Mouse (Mus musculus) midbrain, embryonic 15.5 days (tissue): ENCODE measurements around the gene Bhlhe40. TPM values are rescaled to one million over a fixed set of nuclear protein-coding genes. Genes with fewer than 3 reads are reported as not detected.

Source experiments
- ATAC-seq: fragments of 200-750 bp; cut with Nextera tagmentation; replicated peaks from 2 replicates; pipeline ENCODE4 v1.8.0; 2017; ENCODE audit warnings: moderate TSS enrichment
- H3K27ac ChIP-seq: fragments of 300-500 bp; sonication (generic); 2 replicates; pipeline ENCODE4 v1.5.1; 2015; ENCODE audit warnings: mild to moderate bottlenecking, inconsistent platforms
- H3K27me3 ChIP-seq: fragments of 300-500 bp; sonication (generic); replicated peaks from 2 replicates; pipeline ENCODE4 v1.6.1; 2015; ENCODE audit warnings: inconsistent platforms
- H3K36me3 ChIP-seq: fragments of 300-500 bp; sonication (generic); replicated peaks from 2 replicates; pipeline ENCODE4 v1.6.1; 2015; ENCODE audit warnings: inconsistent platforms
- H3K4me1 ChIP-seq: fragments of 300-500 bp; sonication (generic); 2 replicates; pipeline ENCODE4 v1.6.1; 2015; ENCODE audit warnings: inconsistent platforms
- H3K4me2 ChIP-seq: fragments of 300-500 bp; sonication (generic); 2 replicates; pipeline ENCODE4 v1.6.1; 2015; ENCODE audit warnings: inconsistent platforms, mild to moderate bottlenecking, moderate library complexity
- H3K4me3 ChIP-seq: fragments of 300-500 bp; sonication (generic); 2 replicates; pipeline ENCODE4 v1.5.1; 2015; ENCODE audit warnings: mild to moderate bottlenecking, inconsistent platforms
- H3K9ac ChIP-seq: fragments of 300-500 bp; sonication (generic); 2 replicates; pipeline ENCODE4 v1.6.1; 2015; ENCODE audit warnings: mild to moderate bottlenecking, inconsistent platforms
- H3K9me3 ChIP-seq: fragments of 300-500 bp; sonication (generic); 2 replicates; pipeline ENCODE4 v1.6.1; 2016; ENCODE audit warnings: inconsistent platforms
- WGBS: fragments of 180-500 bp; shearing (Covaris S2); methylation state at CpG from one replicate; pipeline ENCODE4 v1.1.7; 2015; ENCODE audit warnings: mixed read lengths; 5-methylcytosine and 5-hydroxymethylcytosine counted together
- polyA plus RNA-seq: library from polyadenylated mRNA; unstranded; fragments of >200 nt; fragmentation: Nextera tagmentation; extraction: Ambion mirVana; gene quantifications from 2 replicates; pipeline ENCODE4 v1.2.1, GENCODE M21; 2015

The Bhlhe40 gene
- polyA plus RNA-seq, 1 experiment from 2014 or later: 5.3 TPM

GRCm38 (mm10) chr6:108665587-108665986 is 5.2 kb downstream of the Bhlhe40 start:
- ATAC-seq: no peak
- Histone ChIP-seq H3K4me1 (peaks cover 25% of the 10 kb centered on the region), H3K27ac (no peak overlapping the region), H3K4me2 (no peak overlapping the region), H3K4me3 (no peak overlapping the region), H3K36me3 (no peaks in the 10 kb centered on the region), H3K9me3 (no peaks in the 10 kb centered on the region), H3K27me3 (peaks cover 19% of the 10 kb centered on the region), H3K9ac (no peak overlapping the region)
- 70% methylated on average over 5 of the region's 5 CpGs for WGBS

GRCm38 (mm10) chr6:108666648-108667488 is 6.4 kb downstream of the Bhlhe40 start:
- Histone ChIP-seq H3K36me3 (no peaks in the 10 kb centered on the region), H3K4me1 (peaks cover 14% of the 10 kb centered on the region)

GRCm38 (mm10) chr6:108667599-108668021 is 7.2 kb downstream of the Bhlhe40 start:
- Histone ChIP-seq H3K9ac (no peak overlapping the region), H3K4me2 (peak overlapping the region; percentile 60; the same call in 1 of the 2 replicates)
- peak; percentile 22 for ATAC-seq

More at GRCm38 (mm10) chr6:108666648-108667488, 6.4 kb downstream of the Bhlhe40 start:
- ATAC-seq: no peak
- no peak overlapping the region for H3K4me2 ChIP-seq
- no peaks in the 10 kb centered on the region for H3K9me3 ChIP-seq
- H3K9ac ChIP-seq: no peak overlapping the region
- WGBS: 88% methylated on average over 12 of the region's 12 CpGs
- no peak overlapping the region for H3K4me3 ChIP-seq
- peaks cover 12% of the 10 kb centered on the region for H3K27me3 ChIP-seq
- no peak overlapping the region for H3K27ac ChIP-seq

GRCm38 (mm10) chr6:108668321-108668786 is 7.9 kb downstream of the Bhlhe40 start:
- no peaks in the 10 kb centered on the region for H3K36me3 ChIP-seq
- H3K9ac ChIP-seq: peak overlapping the region; percentile 47
- H3K9me3 ChIP-seq: no peaks in the 10 kb centered on the region
- peak overlapping the region; percentile 60 for H3K4me2 ChIP-seq
- peak overlapping the region; percentile 58 for H3K27ac ChIP-seq
- H3K27me3 ChIP-seq: peaks cover 3% of the 10 kb centered on the region; the same call in 1 of the 2 replicates
- H3K4me3 ChIP-seq: peak overlapping the region; percentile 28
- peaks cover 14% of the 10 kb centered on the region for H3K4me1 ChIP-seq
- WGBS: under 1% methylated on average over 30 of the region's 30 CpGs
- ATAC-seq: peak; percentile 89

More at GRCm38 (mm10) chr6:108667599-108668021, 7.2 kb downstream of the Bhlhe40 start:
- H3K27ac ChIP-seq: peak overlapping the region; percentile 58; the same call in 1 of the 2 replicates
- H3K27me3 ChIP-seq: peaks cover 6% of the 10 kb centered on the region; the same call in 1 of the 2 replicates
- 23% methylated on average over 6 of the region's 6 CpGs for WGBS
- H3K4me3 ChIP-seq: no peak overlapping the region
- H3K9me3 ChIP-seq: no peaks in the 10 kb centered on the region
- H3K4me1 ChIP-seq: peaks cover 14% of the 10 kb centered on the region
- H3K36me3 ChIP-seq: no peaks in the 10 kb centered on the region

GRCm38 (mm10) chr6:108670276-108670675 is 9.8 kb downstream of the Bhlhe40 start:
- 95% methylated on average over 3 of the region's 3 CpGs for WGBS
- no peaks in the 10 kb centered on the region for H3K9me3 ChIP-seq

GRCm38 (mm10) chr6:108670821-108671220 is 10.4 kb downstream of the Bhlhe40 start:
- no peak for ATAC-seq
- H3K4me3 ChIP-seq: no peak overlapping the region
- H3K36me3 ChIP-seq: no peaks in the 10 kb centered on the region
- H3K4me1 ChIP-seq: peaks cover 14% of the 10 kb centered on the region
- no peak overlapping the region for H3K4me2 ChIP-seq
- H3K27me3 ChIP-seq: no peaks in the 10 kb centered on the region; the same call in 1 of the 2 replicates
- H3K9ac ChIP-seq: no peak overlapping the region
- no peaks in the 10 kb centered on the region for H3K9me3 ChIP-seq
- WGBS: 79% methylated on average over 3 of the region's 3 CpGs
- H3K27ac ChIP-seq: no peak overlapping the region

More at GRCm38 (mm10) chr6:108670276-108670675, 9.8 kb downstream of the Bhlhe40 start:
- Histone ChIP-seq H3K27me3 (no peaks in the 10 kb centered on the region; the same call in 1 of the 2 replicates), H3K4me2 (no peak overlapping the region), H3K4me3 (no peak overlapping the region), H3K36me3 (no peaks in the 10 kb centered on the region), H3K4me1 (peaks cover 14% of the 10 kb centered on the region), H3K27ac (no peak overlapping the region), H3K9ac (no peak overlapping the region)
- ATAC-seq: no peak

GRCm38 (mm10) chr6:108672094-108672493 is 11.7 kb downstream of the Bhlhe40 start:
- 80% methylated on average over 8 of the region's 8 CpGs for WGBS
- H3K36me3 ChIP-seq: no peaks in the 10 kb centered on the region
- H3K9me3 ChIP-seq: no peaks in the 10 kb centered on the region
- no peak overlapping the region for H3K27ac ChIP-seq
- H3K4me3 ChIP-seq: no peak overlapping the region
- H3K27me3 ChIP-seq: no peaks in the 10 kb centered on the region; the same call in 1 of the 2 replicates
- ATAC-seq: no peak
- no peak overlapping the region for H3K9ac ChIP-seq
- H3K4me1 ChIP-seq: peaks cover 14% of the 10 kb centered on the region
- H3K4me2 ChIP-seq: no peak overlapping the region

GRCm38 (mm10) chr6:108674221-108674620 is 13.8 kb downstream of the Bhlhe40 start:
- no peaks in the 10 kb centered on the region for H3K36me3 ChIP-seq
- H3K27ac ChIP-seq: no peak overlapping the region
- H3K27me3 ChIP-seq: no peaks in the 10 kb centered on the region; the same call in 1 of the 2 replicates
- H3K9me3 ChIP-seq: no peaks in the 10 kb centered on the region
- H3K4me1 ChIP-seq: no peaks in the 10 kb centered on the region
- 91% methylated on average over 2 of the region's 2 CpGs for WGBS
- H3K4me3 ChIP-seq: no peak overlapping the region
- no peak overlapping the region for H3K4me2 ChIP-seq
- no peak for ATAC-seq
- no peak overlapping the region for H3K9ac ChIP-seq

GRCm38 (mm10) chr6:108676783-108677340 is 16.4 kb downstream of the Bhlhe40 start:
- WGBS: 92% methylated on average over 9 of the region's 9 CpGs
- H3K36me3 ChIP-seq: no peaks in the 10 kb centered on the region
- H3K4me1 ChIP-seq: no peaks in the 10 kb centered on the region
- no peak overlapping the region for H3K4me2 ChIP-seq
- no peaks in the 10 kb centered on the region for H3K27me3 ChIP-seq
- H3K9me3 ChIP-seq: no peaks in the 10 kb centered on the region
- no peak for ATAC-seq
- no peak overlapping the region for H3K9ac ChIP-seq
- H3K4me3 ChIP-seq: no peak overlapping the region
- no peak overlapping the region for H3K27ac ChIP-seq

- 84% methylated on average over 4 of the region's 4 CpGs for WGBS
- H3K9me3 ChIP-seq: no peaks in the 10 kb centered on the region
- no peak overlapping the region for H3K4me2 ChIP-seq
- no peaks in the 10 kb centered on the region for H3K36me3 ChIP-seq
- no peak overlapping the region for H3K9ac ChIP-seq
- no peak for ATAC-seq
- no peaks in the 10 kb centered on the region for H3K4me1 ChIP-seq
- no peak overlapping the region for H3K4me3 ChIP-seq
- no peak overlapping the region for H3K27ac ChIP-seq
- no peaks in the 10 kb centered on the region for H3K27me3 ChIP-seq
Measured at GRCm38 (mm10) chr6:108677697-108678096, 17.3 kb downstream of the Bhlhe40 start.

GRCm38 (mm10) chr6:108678227-108678626 is 17.8 kb downstream of the Bhlhe40 start:
- Histone ChIP-seq H3K9ac (no peak overlapping the region), H3K4me1 (no peaks in the 10 kb centered on the region), H3K9me3 (no peaks in the 10 kb centered on the region), H3K4me3 (no peak overlapping the region), H3K4me2 (no peak overlapping the region), H3K36me3 (no peaks in the 10 kb centered on the region), H3K27ac (no peak overlapping the region), H3K27me3 (no peaks in the 10 kb centered on the region)
- no peak for ATAC-seq
- 58% methylated on average over 5 of the region's 5 CpGs for WGBS

- Histone ChIP-seq H3K36me3 (no peaks in the 10 kb centered on the region), H3K4me2 (no peak overlapping the region), H3K9me3 (no peaks in the 10 kb centered on the region), H3K9ac (no peak overlapping the region), H3K27ac (no peak overlapping the region), H3K4me3 (no peak overlapping the region), H3K4me1 (no peaks in the 10 kb centered on the region), H3K27me3 (no peaks in the 10 kb centered on the region)
- 86% methylated on average over 7 of the region's 7 CpGs for WGBS
- no peak for ATAC-seq
Measured at GRCm38 (mm10) chr6:108680503-108680902, 20.1 kb downstream of the Bhlhe40 start.
